Comparison of ENCODE assay signal across 24 mouse cellular contexts in genomic region chr12:88820131-88820530, GRCm38 (mm10).
A peak's percentile ranks its signal among the peaks of the same experiment; 100 is the strongest.
DNase-seq lines count a peak whose midpoint lies in the region; ATAC-seq and TF ChIP-seq lines count a peak whose summit lies in the region.
"Had no signal": no experiment of that assay in that cellular context is flagged by ENCODE, and none has a peak within 500 bp of the region (broad histone marks: within the 10 kb centered on the region; RNA-seq: fewer than 3 reads in every experiment).

No protein-coding gene starts in this region.

- peaks cover 6% of the 10 kb centered on the region; the same call in 1 of the 2 replicates for H3K4me1 ChIP-seq in forebrain, embryonic 11.5 days (replicated peaks; ENCODE audit: control insufficient read depth, insufficient read depth, low read length)
- H3K4me1 ChIP-seq in forebrain, postnatal 0 days (ENCODE audit: insufficient read depth) = no peaks in the 10 kb centered on the region
- peaks cover 28% of the 10 kb centered on the region for H3K4me1 ChIP-seq in midbrain, embryonic 10.5 days
- peaks cover 6% of the 10 kb centered on the region; the same call in 1 of the 2 replicates for H3K4me1 ChIP-seq in midbrain, postnatal 0 days (ENCODE audit: insufficient read depth, low read length)
- peaks cover 7% of the 10 kb centered on the region; the same call in 1 of the 2 replicates for H3K4me1 ChIP-seq in hindbrain, postnatal 0 days (ENCODE audit: insufficient read depth, low read length)
- H3K4me1 ChIP-seq: embryonic facial prominence, embryonic 15.5 days; heart, embryonic 12.5 days; intestine, embryonic 15.5 days had no signal

- H3K36me3 ChIP-seq in forebrain, embryonic 11.5 days (ENCODE audit: control insufficient read depth, insufficient read depth, low read length) = no peaks in the 10 kb centered on the region
- H3K36me3 ChIP-seq in forebrain, postnatal 0 days (ENCODE audit: insufficient read depth) = no peaks in the 10 kb centered on the region
- no peaks in the 10 kb centered on the region for H3K36me3 ChIP-seq in midbrain, embryonic 10.5 days
- H3K36me3 ChIP-seq in midbrain, postnatal 0 days (ENCODE audit: insufficient read depth, low read length) = no peaks in the 10 kb centered on the region
- H3K36me3 ChIP-seq in hindbrain, postnatal 0 days (ENCODE audit: insufficient read depth, low read length) = no peaks in the 10 kb centered on the region
- H3K36me3 ChIP-seq: embryonic facial prominence, embryonic 12.5 days; embryonic facial prominence, embryonic 15.5 days; heart, embryonic 12.5 days; heart, embryonic 15.5 days; hindbrain, embryonic 15.5 days; intestine, embryonic 15.5 days had no signal

- WGBS in forebrain, embryonic 11.5 days = 14% methylated on average over 3 of the region's 3 CpGs
- 28% methylated on average over 3 of the region's 3 CpGs for WGBS in forebrain, postnatal 0 days
- 9% methylated on average over 3 of the region's 3 CpGs for WGBS in midbrain, embryonic 10.5 days
- WGBS in midbrain, postnatal 0 days = 16% methylated on average over 3 of the region's 3 CpGs
- 32% methylated on average over 3 of the region's 3 CpGs for WGBS in hindbrain, postnatal 0 days

- H3K4me3 ChIP-seq in forebrain, embryonic 11.5 days (ENCODE audit: low read depth, low read length) = no peak overlapping the region
- H3K4me3 ChIP-seq in forebrain, postnatal 0 days (ENCODE audit: low read depth, low read length) = no peak overlapping the region
- no peak overlapping the region for H3K4me3 ChIP-seq in midbrain, embryonic 10.5 days
- H3K4me3 ChIP-seq in midbrain, postnatal 0 days (ENCODE audit: low read depth, low read length) = no peak overlapping the region
- H3K4me3 ChIP-seq in hindbrain, postnatal 0 days (ENCODE audit: low read length) = no peak overlapping the region
- H3K4me3 ChIP-seq: embryonic facial prominence, embryonic 12.5 days; embryonic facial prominence, embryonic 15.5 days; heart, embryonic 12.5 days; heart, embryonic 15.5 days; hindbrain, embryonic 15.5 days; intestine, embryonic 15.5 days had no signal

- no peak for TF ChIP-seq POLR2A in brain, embryonic 14.5 days (IDR thresholded peaks at IDR 0.05; ENCODE audit: borderline replicate concordance, extremely low read depth, insufficient read depth, insufficient read length, poor library complexity, severe bottlenecking)

- TF ChIP-seq CTCF in forebrain, postnatal 0 days (IDR thresholded peaks at IDR 0.05; ENCODE audit: low read depth) = no peak
- TF ChIP-seq CTCF in midbrain, postnatal 0 days (IDR thresholded peaks at IDR 0.05) = no peak
- no peak for TF ChIP-seq CTCF in brain, embryonic 14.5 days (IDR thresholded peaks at IDR 0.05; ENCODE audit: borderline replicate concordance, extremely low read depth, insufficient read depth, insufficient read length)
- no peak for TF ChIP-seq CTCF in hindbrain, postnatal 0 days (IDR thresholded peaks at IDR 0.05; ENCODE audit: low read depth)

- H3K9ac ChIP-seq in forebrain, embryonic 11.5 days (ENCODE audit: low read length) = no peak overlapping the region
- no peak overlapping the region for H3K9ac ChIP-seq in forebrain, postnatal 0 days
- H3K9ac ChIP-seq in midbrain, postnatal 0 days (replicated peaks; ENCODE audit: low read length, poor library complexity, severe bottlenecking) = no peak overlapping the region
- no peak overlapping the region for H3K9ac ChIP-seq in hindbrain, postnatal 0 days (replicated peaks; ENCODE audit: low read length)
- H3K9ac ChIP-seq: embryonic facial prominence, embryonic 12.5 days; embryonic facial prominence, embryonic 15.5 days; heart, embryonic 12.5 days; heart, embryonic 15.5 days; hindbrain, embryonic 15.5 days; intestine, embryonic 15.5 days had no signal

- no peak overlapping the region for H3K27ac ChIP-seq in forebrain, embryonic 11.5 days (ENCODE audit: low read depth, low read length)
- H3K27ac ChIP-seq in forebrain, postnatal 0 days (ENCODE audit: low read depth, low read length) = no peak overlapping the region
- H3K27ac ChIP-seq in midbrain, embryonic 10.5 days (replicated peaks) = 0 out of 2 replicates have a peak overlapping the region, but pooled peaks have one; percentile 24
- H3K27ac ChIP-seq in midbrain, postnatal 0 days (ENCODE audit: low read depth, low read length) = no peak overlapping the region
- H3K27ac ChIP-seq in hindbrain, postnatal 0 days = no peak overlapping the region
- H3K27ac ChIP-seq: embryonic facial prominence, embryonic 12.5 days; embryonic facial prominence, embryonic 15.5 days; heart, embryonic 15.5 days; hindbrain, embryonic 15.5 days; intestine, embryonic 15.5 days had no signal

- ATAC-seq in forebrain, embryonic 11.5 days (replicated peaks; ENCODE audit: low FRiP score) = peak; percentile 67; the same call in 1 of the 2 replicates
- ATAC-seq in forebrain, postnatal 0 days = no peak
- no peak for ATAC-seq in midbrain, postnatal 0 days (ENCODE audit: low FRiP score)
- ATAC-seq in hindbrain, postnatal 0 days = no peak
- ATAC-seq: activated CD4-positive, CD25-positive, alpha-beta regulatory T cell, adult 4 months; forebrain, embryonic 14.5 days; intestine, embryonic 15.5 days had no signal

- H3K27me3 ChIP-seq in forebrain, embryonic 11.5 days (ENCODE audit: control insufficient read depth, insufficient read depth, low read length) = no peaks in the 10 kb centered on the region
- H3K27me3 ChIP-seq in forebrain, postnatal 0 days (ENCODE audit: insufficient read depth, low read length) = no peaks in the 10 kb centered on the region
- H3K27me3 ChIP-seq in midbrain, embryonic 10.5 days (ENCODE audit: low read depth, poor library complexity, severe bottlenecking) = no peaks in the 10 kb centered on the region
- H3K27me3 ChIP-seq in midbrain, postnatal 0 days (ENCODE audit: insufficient read depth, low read length) = no peaks in the 10 kb centered on the region
- H3K27me3 ChIP-seq in hindbrain, postnatal 0 days (ENCODE audit: insufficient read depth, low read length) = no peaks in the 10 kb centered on the region
- H3K27me3 ChIP-seq: embryonic facial prominence, embryonic 12.5 days; embryonic facial prominence, embryonic 15.5 days; heart, embryonic 12.5 days; heart, embryonic 15.5 days; hindbrain, embryonic 15.5 days; intestine, embryonic 15.5 days had no signal

- no peak overlapping the region for H3K4me2 ChIP-seq in forebrain, embryonic 11.5 days (ENCODE audit: low read depth, low read length, severe bottlenecking)
- no peak overlapping the region for H3K4me2 ChIP-seq in forebrain, postnatal 0 days (ENCODE audit: low read depth)
- H3K4me2 ChIP-seq in midbrain, postnatal 0 days (ENCODE audit: low read depth, low read length, poor library complexity, severe bottlenecking) = no peak overlapping the region
- H3K4me2 ChIP-seq in hindbrain, postnatal 0 days (ENCODE audit: low read depth, low read length) = no peak overlapping the region
- H3K4me2 ChIP-seq: embryonic facial prominence, embryonic 12.5 days; embryonic facial prominence, embryonic 15.5 days; heart, embryonic 12.5 days; heart, embryonic 15.5 days; hindbrain, embryonic 15.5 days; intestine, embryonic 15.5 days had no signal

- no peaks in the 10 kb centered on the region for H3K9me3 ChIP-seq in forebrain, embryonic 11.5 days (ENCODE audit: control insufficient read depth, low read length)
- no peaks in the 10 kb centered on the region for H3K9me3 ChIP-seq in forebrain, postnatal 0 days (ENCODE audit: low read length)
- no peaks in the 10 kb centered on the region for H3K9me3 ChIP-seq in midbrain, embryonic 10.5 days (replicated peaks)
- no peaks in the 10 kb centered on the region for H3K9me3 ChIP-seq in midbrain, postnatal 0 days (ENCODE audit: low read length)
- H3K9me3 ChIP-seq in hindbrain, postnatal 0 days (ENCODE audit: low read length) = no peaks in the 10 kb centered on the region
- H3K9me3 ChIP-seq: embryonic facial prominence, embryonic 12.5 days; embryonic facial prominence, embryonic 15.5 days; heart, embryonic 12.5 days; heart, embryonic 15.5 days; hindbrain, embryonic 15.5 days; intestine, embryonic 15.5 days had no signal

- peak; percentile 15 for DNase-seq in embryo, embryonic 10.5 days (ENCODE audit: low spot score)
- DNase-seq in embryo, embryonic 10 days (ENCODE audit: low spot score) = no peak
- no peak for DNase-seq in forebrain, embryonic 11.5 days (ENCODE audit: low spot score)
- no peak for DNase-seq in forebrain, postnatal 0 days
- DNase-seq in midbrain, embryonic 10.5 days (ENCODE audit: low spot score) = peak; percentile 17
- DNase-seq in midbrain, postnatal 0 days (ENCODE audit: low spot score) = no peak
- DNase-seq in brain, embryonic 14.5 days (ENCODE audit: low read depth) = peak; percentile 12
- no peak for DNase-seq in hindbrain, postnatal 0 days (ENCODE audit: low spot score)
- DNase-seq: adrenal gland, adult 8-10 months; adrenal gland, postnatal 25 days; cerebellum, adult 18-20 months; cerebellum, adult 9-10 months; cerebellum, postnatal 14 days; embryo, embryonic 11 days; gastrocnemius, postnatal 25 days; heart, postnatal 36 days had no signal

Comparison
In these comparisons a context has a peak if more than half of its experiments do, and no peak if none do; other contexts are left out.
1. DNase-seq: peak in embryo, embryonic 10.5 days (single experiment), midbrain, embryonic 10.5 days (single experiment) and brain, embryonic 14.5 days (single experiment); none in embryo, embryonic 10 days (single experiment), forebrain, embryonic 11.5 days (single experiment), forebrain, postnatal 0 days (single experiment), midbrain, postnatal 0 days (single experiment) and hindbrain, postnatal 0 days (single experiment).